Mouse (Mus musculus) left cerebral cortex, postnatal 10 days (tissue): ENCODE results near the gene Map3k7. TPM values are rescaled to one million over a fixed set of nuclear protein-coding genes. Genes with fewer than 3 reads are reported as not detected.
"Not testable (repeated sequence)": the region's sequence is repeated elsewhere in the genome, so short reads cannot be mapped to it uniquely, and the experiment has no call there.

Experiments used
- DNase-seq, 2 experiments: peaks; one replicate each; pipeline ENCODE4 v3.0.0; 2021 to 2022; ENCODE audit warnings: low spot score in 2 of 2, mixed read lengths in 1 of 2; ENCODE audit errors: extremely low spot score in 1 of 2
- intact Hi-C: fragments of 180-260 bp; cut with DNase I; formaldehyde crosslinking; loops from one replicate; pipeline ENCODE4 v1.15.1; 2025
- total RNA-seq, 2 experiments: library from RNA; stranded (reverse); gene quantifications; 2 replicates each; pipeline ENCODE4 v1.2.3; 2021

Gene Map3k7
- total RNA-seq, 2 experiments from 2014 or later: 44.5 to 51.2 TPM

DNA sequence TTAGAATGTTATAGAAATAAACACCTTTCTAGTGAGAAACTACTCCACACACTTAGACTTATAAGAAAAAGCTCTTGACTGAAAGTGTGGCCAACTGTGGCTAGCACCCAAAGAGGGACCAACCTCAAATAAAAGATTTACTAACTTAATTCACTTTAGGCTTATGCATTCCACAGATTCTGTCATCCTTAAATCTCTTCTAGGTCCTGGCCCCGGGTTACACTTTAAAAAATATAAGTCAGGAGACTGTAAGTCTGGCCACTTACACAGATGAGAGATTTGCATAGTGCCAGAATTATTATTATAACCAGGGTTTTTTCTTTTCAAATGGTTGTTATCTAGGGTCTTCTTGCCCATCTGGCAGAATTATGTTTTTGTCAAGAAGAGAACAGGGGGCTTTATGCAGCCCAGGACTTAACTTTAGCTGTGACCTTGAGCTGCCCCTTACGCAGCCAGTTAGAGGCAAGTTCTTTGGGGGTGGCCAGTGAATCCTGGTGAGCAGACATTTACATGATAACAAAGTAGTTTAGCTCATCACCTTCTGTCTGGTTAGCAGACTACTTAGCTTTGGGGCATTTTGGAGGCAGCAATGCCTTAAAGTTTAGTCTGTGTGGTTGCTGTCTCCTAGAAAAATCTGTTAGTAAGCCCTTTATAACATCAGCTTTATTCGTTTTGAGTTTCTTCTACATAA lies 11.5 kb downstream of the Map3k7 start:
- no peak for DNase-seq
- intact Hi-C loops: no loop called here

DNA sequence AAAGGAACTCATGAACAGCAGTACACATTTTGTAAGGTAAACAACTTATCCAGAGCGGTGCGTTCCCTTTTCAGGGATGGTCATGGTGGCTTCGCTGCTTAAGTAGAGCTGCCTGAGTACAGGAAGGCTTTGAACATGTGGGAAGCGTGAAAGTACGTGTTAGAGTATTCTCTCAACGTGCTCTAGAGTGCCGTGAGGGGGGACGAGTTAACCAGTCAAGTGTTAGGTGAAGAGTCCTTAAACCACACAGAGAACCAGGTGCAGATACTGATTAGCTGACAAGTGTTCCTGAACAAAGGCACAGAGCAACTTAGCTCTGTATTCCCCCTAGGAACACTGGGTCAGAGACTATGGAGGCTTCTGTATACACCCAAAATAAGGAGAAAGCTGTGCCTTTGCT lies 18.0 kb downstream of the Map3k7 start:
- no peak for DNase-seq
- intact Hi-C loops: no loop called here

DNA sequence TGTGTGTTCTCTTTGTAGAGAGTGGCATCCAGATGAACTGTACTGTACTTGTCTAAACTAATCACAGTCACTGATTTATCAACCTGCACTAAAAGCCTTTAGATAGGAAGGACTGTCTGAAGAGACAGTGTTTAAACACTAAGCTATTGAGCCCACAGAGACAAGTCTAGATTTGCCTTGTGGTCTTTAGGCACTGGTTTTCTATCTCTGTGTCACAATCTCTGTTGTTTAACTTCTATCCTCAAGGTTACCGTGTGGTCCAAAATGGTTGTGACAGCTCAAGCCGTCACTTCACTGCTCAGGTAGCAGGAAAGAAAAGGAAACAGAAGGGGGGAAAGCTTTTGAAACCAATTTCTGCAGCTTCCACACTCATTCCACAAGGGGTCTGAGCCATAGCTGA lies 29.5 kb downstream of the Map3k7 start:
- no peak for DNase-seq
- intact Hi-C loops: no loop called here

DNA sequence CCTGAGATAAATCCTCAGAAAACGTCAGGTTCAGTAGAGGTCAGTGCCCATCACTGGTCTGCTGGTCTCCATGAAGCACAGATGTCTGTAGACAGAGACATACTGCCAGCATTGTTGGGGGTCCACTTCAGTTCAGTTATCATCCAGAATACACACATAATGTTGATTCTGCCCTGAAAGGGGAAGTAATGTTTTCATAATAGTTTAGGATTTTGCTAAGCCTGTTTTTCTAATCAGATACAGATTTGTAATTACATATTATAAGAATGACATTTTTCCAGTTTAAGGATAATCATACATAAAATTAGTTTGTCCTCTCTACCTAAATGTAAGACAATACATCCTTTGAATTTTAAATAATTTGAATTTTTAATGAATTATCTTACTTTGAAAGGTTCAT lies 30.0 kb downstream of the Map3k7 start:
- intact Hi-C loops: no loop called here

DNA sequence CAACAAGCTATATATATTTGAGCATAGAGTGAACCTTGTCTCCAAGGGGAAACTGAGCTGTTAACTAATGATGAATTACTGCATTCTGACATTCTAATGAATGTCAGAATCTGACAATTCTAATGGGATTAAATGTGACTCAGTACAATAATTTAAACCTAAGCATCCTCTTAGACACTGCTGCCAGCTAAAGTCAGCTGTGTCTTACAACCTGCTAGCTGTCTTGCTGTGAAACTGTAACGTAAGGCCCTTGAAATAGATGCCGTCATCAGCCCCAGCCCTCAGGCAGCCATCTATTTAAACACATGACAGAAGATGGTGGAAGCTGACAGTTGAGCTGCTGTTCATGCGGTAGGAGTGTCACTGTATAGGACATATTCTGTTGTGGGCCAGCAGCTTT lies 37.6 kb downstream of the Map3k7 start:
- intact Hi-C loops: no loop called here
- DNase-seq: no peak

More for the DNA sequence above, 30.0 kb downstream of the Map3k7 start:
- no peak for DNase-seq

DNA sequence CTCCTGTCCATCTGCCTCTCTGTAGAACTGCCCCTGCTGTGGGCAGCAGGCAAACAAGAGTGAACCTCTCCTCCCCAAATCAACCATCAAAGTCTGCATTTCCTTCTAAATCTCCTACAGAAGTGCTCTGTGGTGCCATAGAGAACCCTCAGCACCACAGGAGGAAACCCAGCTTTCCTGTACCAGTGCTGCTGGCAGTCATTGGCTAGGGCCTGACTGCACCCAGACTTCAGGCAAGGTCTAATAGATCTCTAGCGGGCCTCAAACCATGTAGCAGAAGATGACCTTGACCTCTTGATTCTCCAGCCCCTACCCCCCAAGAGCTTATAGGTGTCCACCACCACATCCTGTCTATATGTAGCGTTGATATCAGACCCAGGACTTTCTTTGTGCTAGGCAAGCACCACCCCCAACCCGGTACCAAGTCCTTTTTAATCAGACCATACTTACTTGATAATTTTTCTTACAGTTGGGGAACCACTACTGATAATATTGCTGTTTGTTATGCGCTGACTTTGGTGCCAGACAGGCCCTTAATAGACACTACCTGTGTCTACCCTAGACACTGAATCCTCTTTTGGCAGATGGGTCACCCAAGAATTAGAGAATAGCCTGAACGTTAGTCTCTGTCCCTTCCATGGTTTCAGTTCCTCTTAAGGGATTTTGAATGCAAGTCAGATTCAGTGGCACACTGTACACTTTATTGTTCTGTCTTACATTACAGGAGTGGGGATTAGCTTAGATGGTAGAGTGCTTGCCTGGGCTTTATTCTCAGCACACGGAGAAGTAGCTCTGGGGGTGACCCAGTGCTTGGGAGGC lies 41.1 kb downstream of the Map3k7 start:
- intact Hi-C loops: no loop called here
- DNase-seq: no peak

DNA sequence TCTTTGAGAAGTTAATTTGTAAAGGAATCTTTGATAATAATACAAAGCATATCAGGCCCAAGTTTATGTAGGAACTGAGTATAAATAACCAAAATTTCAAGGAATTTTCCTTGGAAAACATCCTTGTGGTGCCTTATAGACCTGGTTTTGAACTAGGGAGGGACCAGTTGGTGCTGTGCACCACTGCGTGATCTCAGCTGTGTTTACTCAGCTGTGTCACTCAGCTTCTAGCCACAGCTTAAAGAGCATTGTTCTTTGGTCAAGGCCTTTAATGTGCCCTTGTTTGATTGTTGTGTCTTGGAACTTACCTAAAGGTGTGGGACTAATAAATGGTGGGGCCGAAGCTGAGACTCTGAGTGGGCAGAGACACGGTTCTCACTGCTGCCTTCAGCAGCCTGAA lies 43.3 kb downstream of the Map3k7 start:
- intact Hi-C loops: no loop called here
- no peak for DNase-seq

DNA sequence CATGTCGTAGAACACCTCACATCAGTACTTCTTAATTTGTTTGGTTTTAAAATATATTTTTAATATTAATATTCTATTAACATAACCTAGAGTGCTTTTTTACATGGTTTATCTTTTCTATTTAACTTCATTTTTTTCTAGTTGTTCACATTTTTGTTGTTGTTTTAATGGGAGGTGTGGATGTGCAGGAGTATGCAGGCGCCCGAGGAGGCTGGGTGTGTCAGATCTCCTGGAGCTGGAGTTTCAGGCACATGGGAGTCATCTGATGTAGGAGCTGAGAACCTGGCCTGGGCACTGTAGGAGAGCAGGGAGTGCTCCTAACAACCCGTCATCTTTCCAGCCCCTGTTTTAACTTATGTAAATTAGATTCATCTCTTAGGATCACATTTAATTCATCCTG lies 44.2 kb downstream of the Map3k7 start:
- intact Hi-C loops: no loop called here
- DNase-seq: no peak

DNA sequence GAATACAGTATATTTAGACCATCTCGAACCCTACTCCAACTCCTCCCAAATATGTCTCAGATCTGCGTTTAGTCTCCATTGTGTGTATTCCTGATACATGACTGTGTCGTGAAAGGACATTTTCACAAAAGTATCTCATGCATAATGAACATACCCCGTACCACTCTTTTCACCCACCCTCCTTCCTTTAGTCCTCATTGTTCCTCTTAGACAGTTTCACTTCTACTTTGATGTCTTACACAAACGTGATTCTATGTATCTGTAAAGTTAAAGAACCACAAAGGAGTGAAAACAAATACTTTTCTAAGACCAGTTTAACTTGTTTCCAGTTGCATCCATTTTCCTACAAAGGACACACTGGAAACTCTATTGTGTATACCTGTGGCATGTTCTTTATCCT lies 46.9 kb downstream of the Map3k7 start:
- intact Hi-C loops: no loop called here
- no peak for DNase-seq

DNA sequence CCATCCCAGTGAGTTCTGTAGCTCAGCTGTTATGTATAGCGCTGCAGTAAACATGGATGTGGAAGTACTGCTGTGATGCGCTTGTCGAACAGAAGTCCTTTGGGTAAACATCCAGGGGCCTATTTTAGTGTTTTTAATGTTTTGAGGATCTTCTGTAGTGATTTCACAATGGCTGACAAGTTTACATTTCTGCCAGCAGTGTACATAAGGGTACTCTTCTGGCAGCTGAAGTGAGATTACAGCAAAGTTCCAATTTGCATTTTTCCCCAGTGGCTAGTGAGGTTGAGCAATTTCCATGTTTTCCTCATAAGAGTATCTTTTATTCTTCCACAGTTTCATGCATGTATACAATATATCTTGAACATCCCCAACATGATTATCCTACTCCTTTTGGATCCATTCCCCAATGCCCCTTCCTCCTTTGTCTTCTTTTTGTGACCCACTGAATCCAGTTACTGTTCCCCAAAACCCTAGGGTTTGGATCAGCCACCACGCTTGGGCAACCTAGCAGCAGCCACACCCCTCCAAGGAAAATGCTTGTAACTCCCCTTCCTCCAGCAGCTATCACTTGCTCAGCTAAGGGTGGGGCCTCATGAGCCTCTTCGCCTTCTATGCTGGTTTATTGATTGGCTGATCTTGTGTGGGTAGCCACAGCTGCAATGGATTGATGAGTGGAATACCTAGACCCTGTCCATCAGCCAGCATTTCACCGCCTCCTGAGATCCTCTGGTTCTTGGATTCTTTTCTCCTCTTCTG lies 47.5 kb downstream of the Map3k7 start:
- intact Hi-C loops: no loop called here
- DNase-seq: no peak

DNA sequence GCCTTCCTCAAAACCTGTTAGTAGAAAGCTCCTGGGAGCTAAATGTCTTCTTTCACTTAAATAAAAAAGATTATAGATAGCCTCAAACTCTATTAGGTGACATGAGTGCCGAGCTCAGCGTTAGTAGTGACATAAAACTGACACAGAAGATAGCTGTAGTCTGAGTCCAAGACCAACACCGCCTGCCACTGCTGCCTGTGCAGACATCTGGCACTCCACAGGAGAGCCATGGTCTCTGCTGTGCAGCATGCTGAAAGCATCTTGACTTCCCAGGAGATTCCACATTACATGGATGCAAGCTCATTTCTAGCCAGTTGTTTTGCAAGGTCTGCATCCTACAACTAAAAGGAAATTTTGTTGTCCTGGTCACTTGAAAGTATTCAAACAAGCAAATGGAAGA lies 57.2 kb downstream of the Map3k7 start:
- DNase-seq: no peak
- intact Hi-C loops: no loop called here

DNA sequence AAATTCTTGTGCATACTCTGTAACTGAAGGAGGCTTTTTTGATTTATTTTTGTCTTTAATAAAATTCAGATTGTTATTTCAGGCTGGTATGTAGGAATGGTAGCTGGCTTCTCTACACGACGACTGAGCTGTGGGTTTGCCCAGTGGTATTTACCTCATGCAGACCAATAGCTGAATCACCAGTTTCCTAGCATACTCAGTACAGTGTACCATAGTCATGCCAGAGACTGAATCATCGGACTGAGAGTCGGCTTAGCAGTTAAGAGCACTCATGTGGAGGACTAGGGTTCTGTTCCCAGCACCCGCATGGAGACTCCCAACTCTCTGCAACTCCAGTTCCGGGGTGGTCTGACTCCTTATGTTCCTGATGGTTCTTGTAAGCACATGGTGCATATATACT lies 58.4 kb downstream of the Map3k7 start:
- no peak for DNase-seq
- intact Hi-C loops: no loop called here

DNA sequence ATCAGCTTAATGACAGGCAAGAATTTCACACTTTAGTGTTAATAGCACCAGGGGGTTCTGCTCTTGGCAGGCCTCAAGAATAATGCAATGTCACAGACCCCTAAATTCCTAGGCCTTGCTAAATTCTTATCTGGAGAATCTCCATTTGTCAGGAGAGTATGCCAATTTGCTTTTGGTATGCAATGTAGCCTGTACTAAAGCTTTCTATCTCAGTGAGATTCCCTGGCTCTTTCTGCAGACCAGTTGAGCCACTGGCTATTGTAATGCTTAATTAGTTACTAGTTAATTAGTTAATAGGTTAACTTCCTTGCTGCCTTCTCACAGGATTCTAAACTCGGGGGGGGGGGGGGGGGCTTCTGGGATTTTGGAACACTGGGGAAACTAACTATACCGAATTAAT lies 60.3 kb downstream of the Map3k7 start:
- DNase-seq, intact Hi-C loops: not testable (repeated sequence)

DNA sequence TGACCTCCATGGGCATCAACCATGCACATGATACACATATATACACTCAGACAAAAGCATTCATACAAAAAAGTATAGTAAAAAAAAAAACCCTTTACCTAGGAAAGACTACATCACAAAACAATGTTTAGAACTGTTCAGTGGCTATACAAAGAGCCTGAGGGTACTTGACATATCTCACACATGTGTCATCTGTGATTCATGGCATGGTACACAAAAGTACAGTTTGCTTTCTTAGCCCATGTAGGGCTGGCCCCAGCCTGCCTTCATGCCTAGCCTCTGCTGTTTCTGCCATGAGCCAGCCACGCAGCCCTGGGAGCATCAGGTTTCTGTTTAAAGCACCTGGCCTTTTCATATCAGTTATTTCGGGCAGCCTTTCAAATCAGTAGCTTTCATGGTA lies 61.2 kb downstream of the Map3k7 start:
- DNase-seq: no peak
- intact Hi-C loops: no loop called here

DNA sequence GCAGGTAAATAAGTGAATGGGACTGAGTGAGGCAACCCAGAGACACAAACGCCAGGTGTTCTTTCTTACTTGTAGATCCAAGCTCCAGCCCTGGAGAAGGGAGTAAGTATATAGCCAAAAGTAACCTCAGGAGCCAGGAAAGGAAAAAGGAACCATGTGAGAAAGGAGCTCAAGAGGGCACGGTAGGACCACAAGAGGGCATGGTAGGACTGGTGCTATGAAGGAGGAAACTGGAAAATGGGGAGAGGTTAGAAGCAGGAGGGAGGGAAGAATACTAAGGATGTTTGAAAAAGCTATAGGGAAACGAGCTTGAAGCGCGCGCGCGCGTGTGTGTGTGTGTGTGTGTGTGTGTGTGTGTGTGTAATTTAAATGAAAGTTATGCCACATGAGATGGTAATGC lies 63.2 kb downstream of the Map3k7 start:
- intact Hi-C loops: no loop called here
- DNase-seq: no peak

DNA sequence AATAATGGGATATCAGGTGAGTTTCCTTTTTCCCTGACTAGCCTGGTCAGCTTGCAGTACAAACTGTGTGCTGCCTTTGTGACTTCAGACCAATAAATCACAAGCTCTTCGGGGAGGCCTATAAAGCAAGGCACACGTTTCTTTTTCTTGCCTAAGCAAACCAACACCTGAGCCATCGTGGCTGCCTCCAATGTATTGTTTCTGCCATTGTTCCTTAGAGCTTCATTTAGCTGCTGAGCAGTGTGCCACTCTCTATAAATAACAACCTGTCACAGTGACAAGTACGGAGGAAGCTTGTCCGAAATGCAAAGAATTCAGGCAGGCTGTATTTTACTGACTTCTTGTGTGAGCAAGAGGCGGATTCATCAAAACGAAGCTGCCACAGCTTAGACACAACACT lies 73.4 kb downstream of the Map3k7 start:
- no peak for DNase-seq
- intact Hi-C loops: no loop called here

DNA sequence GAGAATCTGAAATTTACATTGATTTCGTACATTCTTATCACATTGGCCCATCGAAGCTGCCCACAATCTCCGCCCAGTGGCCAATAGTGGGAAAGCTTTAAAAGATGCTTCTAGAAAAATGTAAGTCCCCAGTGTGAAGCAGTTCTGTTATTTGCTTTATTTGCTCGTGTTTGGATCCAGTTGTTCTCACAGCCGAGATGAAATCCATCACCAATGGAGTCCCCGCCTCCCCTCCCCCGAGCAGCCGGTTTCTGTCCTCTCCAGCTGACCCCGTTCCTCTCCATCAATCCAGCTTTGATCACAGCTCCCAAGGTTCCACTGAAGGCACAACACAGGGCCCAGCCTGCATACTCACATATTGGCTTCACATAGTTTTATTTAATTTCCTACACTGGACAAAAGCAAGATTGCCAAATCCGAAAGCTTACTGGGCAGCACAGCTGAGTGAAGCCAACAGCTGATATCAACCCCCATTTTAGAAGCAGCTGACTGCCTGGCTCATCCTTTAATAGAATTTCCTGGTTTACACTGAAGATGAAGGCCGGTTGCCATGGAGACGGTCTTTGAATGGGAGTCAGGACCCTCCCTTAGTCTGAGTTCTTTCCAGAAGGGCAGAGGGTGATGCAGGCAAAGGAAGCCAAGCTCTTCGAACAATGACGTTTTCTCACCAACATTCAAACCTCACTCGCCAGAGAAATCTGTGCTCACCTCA lies 78.0 kb downstream of the Map3k7 start:
- DNase-seq: peak; percentile 35 to 60

DNA sequence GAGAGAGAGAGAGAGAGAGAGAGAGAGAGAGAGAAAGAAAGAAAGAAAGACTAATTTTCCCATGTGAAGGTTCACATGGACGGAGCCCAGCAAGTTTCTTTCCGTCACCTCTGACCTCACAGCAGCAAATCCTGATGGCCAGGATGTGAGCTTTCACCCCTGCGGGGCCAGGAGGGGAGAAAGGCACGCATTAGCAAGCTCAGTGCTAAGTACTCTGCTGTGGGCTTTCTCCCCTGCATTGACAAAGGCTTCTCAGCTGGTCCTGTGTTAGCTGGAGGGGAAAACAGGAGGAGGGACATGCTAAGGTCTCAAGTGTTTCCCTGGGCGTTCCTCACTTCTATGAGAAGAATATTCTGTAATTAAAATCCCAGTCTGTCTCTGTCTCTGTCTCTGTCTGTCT lies 81.3 kb downstream of the Map3k7 start:
- no peak for DNase-seq
- intact Hi-C loops: no loop called here

More for the DNA sequence above, 78.0 kb downstream of the Map3k7 start:
- intact Hi-C loops: no loop called here

DNA sequence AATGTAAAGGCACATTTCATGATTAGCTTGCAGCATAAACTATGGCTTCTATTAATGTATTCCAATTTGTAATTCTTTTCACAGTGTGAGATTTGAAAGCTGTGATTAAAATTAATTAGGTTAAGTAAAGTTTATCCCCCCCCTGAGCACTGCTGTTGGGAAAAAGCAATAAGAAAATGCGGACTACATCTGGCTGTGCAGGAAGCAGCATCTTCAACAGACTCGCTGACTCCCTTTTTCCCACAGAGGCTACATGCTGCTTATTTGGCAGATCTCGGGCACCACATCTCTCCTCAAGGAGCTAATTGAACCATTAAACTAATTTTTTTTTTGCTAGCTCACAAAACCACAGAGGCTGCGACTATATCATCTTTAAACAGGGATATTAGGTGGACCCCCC lies 85.9 kb downstream of the Map3k7 start:
- intact Hi-C loops: loop anchor here (10.0 kb wide), 1 partner anchor 335 kb away; no protein-coding TSS in a partner anchor

More for the DNA sequence above, 85.9 kb downstream of the Map3k7 start:
- DNase-seq: no peak
